ENCODE assay signal across 8 mouse cellular contexts in the genomic region with DNA sequence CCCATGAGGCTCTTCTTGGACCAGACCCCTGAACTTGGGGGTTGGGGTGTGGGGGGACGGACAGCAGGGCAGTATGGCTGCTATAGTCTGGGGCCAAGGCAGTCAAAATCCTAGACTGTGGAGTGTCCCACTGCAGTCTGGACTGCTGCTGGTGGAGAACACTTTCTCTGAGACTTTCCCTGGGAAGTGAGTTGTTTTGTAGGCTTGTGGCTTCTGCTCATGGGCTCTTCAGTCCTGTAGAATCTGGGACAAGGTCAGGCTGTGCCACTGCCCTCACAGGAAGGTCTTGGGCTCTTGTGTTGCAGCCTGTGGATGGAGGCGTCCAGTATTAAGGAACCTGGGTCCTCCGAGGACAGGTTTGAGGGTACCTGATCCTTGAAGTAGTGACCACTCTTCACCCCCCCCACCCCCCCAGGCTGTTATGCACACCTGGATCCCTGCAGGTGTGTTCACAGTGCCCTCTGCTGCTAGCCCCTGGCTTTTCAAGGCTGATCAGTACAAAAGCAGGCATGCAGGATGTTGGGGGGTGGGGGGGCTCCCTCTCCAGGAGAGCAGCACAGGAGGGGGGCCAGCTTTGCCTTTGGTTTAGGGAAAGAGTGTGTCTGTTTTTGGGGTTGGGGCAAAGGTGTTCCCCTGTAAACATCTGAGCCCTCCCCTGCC. TPM values are rescaled to one million over a fixed set of nuclear protein-coding genes. Genes with fewer than 3 reads are reported as not detected.
DNase-seq lines count a peak whose midpoint lies in the region; ATAC-seq and TF ChIP-seq lines count a peak whose summit lies in the region.

No protein-coding gene starts in this region.

- peak overlapping the region; percentile 94; the same call in 1 of the 2 replicates for H3K27ac ChIP-seq in layer of hippocampus, adult 2 months
- H3K27ac ChIP-seq in forebrain, embryonic 10.5 days = peak overlapping the region; percentile 98
- no peak overlapping the region for H3K27ac ChIP-seq in neural tube, embryonic 14.5 days (ENCODE audit: low read depth, low read length)

- peak overlapping the region; percentile 41 for H3K4me3 ChIP-seq in layer of hippocampus, adult 2 months
- peak overlapping the region; percentile 99 for H3K4me3 ChIP-seq in forebrain, embryonic 10.5 days
- peak overlapping the region; percentile 97; the same call in 1 of the 2 replicates for H3K4me3 ChIP-seq in neural tube, embryonic 14.5 days (ENCODE audit: low read depth, low read length)

- no peaks in the 10 kb centered on the region for H3K9me3 ChIP-seq in forebrain, embryonic 10.5 days
- no peaks in the 10 kb centered on the region for H3K9me3 ChIP-seq in neural tube, embryonic 14.5 days (ENCODE audit: control insufficient read depth, low read length)

- H3K4me2 ChIP-seq in neural tube, embryonic 14.5 days (ENCODE audit: low read depth, low read length) = peak overlapping the region; percentile 91

- no peaks in the 10 kb centered on the region for H3K27me3 ChIP-seq in forebrain, embryonic 10.5 days (ENCODE audit: poor library complexity, severe bottlenecking)
- no peaks in the 10 kb centered on the region; the same call in 1 of the 2 replicates for H3K27me3 ChIP-seq in neural tube, embryonic 14.5 days (ENCODE audit: control insufficient read depth, insufficient read depth, low read length)

- TF ChIP-seq CTCF in layer of hippocampus, adult 2 months (conservative IDR thresholded peaks at IDR 0.05) = peak; percentile 28

- WGBS in forebrain, embryonic 10.5 days = 78% methylated on average over 3 of the region's 3 CpGs
- WGBS in neural tube, embryonic 14.5 days = 86% methylated on average over 3 of the region's 3 CpGs

- peak overlapping the region; percentile 90 for H3K9ac ChIP-seq in neural tube, embryonic 14.5 days (replicated peaks; ENCODE audit: low read depth, low read length)

- H3K4me1 ChIP-seq in forebrain, embryonic 10.5 days = peaks cover 63% of the 10 kb centered on the region
- H3K4me1 ChIP-seq in neural tube, embryonic 14.5 days (ENCODE audit: control insufficient read depth, insufficient read depth, low read length) = peaks cover 28% of the 10 kb centered on the region

- no peak for ATAC-seq in neural tube, embryonic 14.5 days (ENCODE audit: low read depth)

- H3K36me3 ChIP-seq in forebrain, embryonic 10.5 days (replicated peaks) = peaks cover 54% of the 10 kb centered on the region
- no peaks in the 10 kb centered on the region for H3K36me3 ChIP-seq in neural tube, embryonic 14.5 days (ENCODE audit: control insufficient read depth, insufficient read depth, low read length)

- DNase-seq in layer of hippocampus, adult 2 months (ENCODE audit: low spot score in 2 of 2) = no peak
- no peak for DNase-seq in layer of hippocampus, adult 9-11 months
- DNase-seq in forebrain, embryonic 10.5 days (ENCODE audit: extremely low spot score, low spot score) = no peak
- peak; percentile 39 for DNase-seq in kidney, postnatal 10 days
- DNase-seq in c-Kit-positive CD71-positive TER-119-positive erythroid progenitor cells, embryonic 14.5 days (ENCODE audit: low spot score) = no peak
- DNase-seq in Muller cell, postnatal 12 days (ENCODE audit: inconsistent ontology term) = no peak
- no peak for DNase-seq in frontal cortex, postnatal 25 days (ENCODE audit: low spot score in 2 of 2)

RNA-seq across cellular contexts. Expression of gene Bri3, which starts 13.3 kb away (rescaled TPM):
- 10 to 100 TPM; 64.7 to 65.3 TPM for total RNA-seq in layer of hippocampus, adult 2 months (2021)
- polyA plus RNA-seq in forebrain, embryonic 10.5 days (2016; fragmentation: Nextera tagmentation; extraction: Ambion mirVana) = 113 and 119 TPM in 2 replicates
- 111 and 114 TPM in 2 replicates for polyA plus RNA-seq in neural tube, embryonic 14.5 days (2014; fragmentation: Nextera tagmentation; extraction: Ambion mirVana)

RNA-seq across cellular contexts. Expression of gene Tecpr1, which starts 34.2 kb away (rescaled TPM):
- total RNA-seq in layer of hippocampus, adult 2 months (2021) = 100 to 1,000 TPM; 107 to 115 TPM
- 18.1 and 19.9 TPM in 2 replicates for polyA plus RNA-seq in forebrain, embryonic 10.5 days (2016; fragmentation: Nextera tagmentation; extraction: Ambion mirVana)
- 35.7 and 38.1 TPM in 2 replicates for polyA plus RNA-seq in neural tube, embryonic 14.5 days (2014; fragmentation: Nextera tagmentation; extraction: Ambion mirVana)

Comparison
In these comparisons a context has a peak if more than half of its experiments do, and no peak if none do; other contexts are left out.
1. H3K4me3 ChIP-seq: peak in every context shown above with its lines; median percentile 99 in forebrain, embryonic 10.5 days; 97 in neural tube, embryonic 14.5 days; 41 in layer of hippocampus, adult 2 months.